Mouse (Mus musculus) CD4-positive naive resting alpha-beta T cell, adult 76 days (primary cell): Measurements from ENCODE around the gene Ikbip. TPM values are rescaled to one million over a fixed set of nuclear protein-coding genes. Genes with fewer than 3 reads are reported as not detected.

Experiments
- total RNA-seq: library from RNA; stranded (reverse); gene quantifications from one replicate; pipeline ENCODE4 v1.2.4, GENCODE M21; 2023

Ikbip gene
- total RNA-seq: 0.94 TPM

GRCm38 (mm10) chr10:91082550-91083392, at the start of gene Ikbip, which contains the start of gene Apaf1:
TSS of gene Ikbip (plus strand) at chr10:91082940.
TSS of gene Apaf1 (minus strand) at chr10:91082770.

GRCm38 (mm10) chr10:91123828-91124822, 41.4 kb downstream of the Ikbip start, which contains the start of gene Slc25a3:
TSS of gene Slc25a3 (minus strand) at chr10:91124059.

Other genes with a start within 250 kb of the Ikbip start
- 22.4 TPM for gene Apaf1, start 170 bp upstream of the Ikbip start, total RNA-seq
- 655 TPM for gene Slc25a3, start 41.1 kb downstream of the Ikbip start, total RNA-seq
- 109 TPM for gene Tmpo, start 98.4 kb downstream of the Ikbip start, total RNA-seq